Mouse (Mus musculus) testis, adult 2 months (tissue): ENCODE measurements around the gene Mgat5. TPM values are rescaled to one million over a fixed set of nuclear protein-coding genes. Genes with fewer than 3 reads are reported as not detected.
A peak's percentile ranks its signal among the peaks of the same experiment; 100 is the strongest.

ENCODE experiments used
- H3K27ac ChIP-seq: fragments of 200-500 bp; 2 replicates; pipeline ENCODE4 v1.5.1; 2012; ENCODE audit warnings: low read depth, low read length; ENCODE audit not compliant: control insufficient read depth, insufficient read depth
- H3K27me3 ChIP-seq: fragments of 200-500 bp; 2 replicates; pipeline ENCODE4 v1.6.1; 2012; ENCODE audit warnings: mild to moderate bottlenecking, low read length, moderate library complexity; ENCODE audit not compliant: control insufficient read depth, insufficient read depth
- H3K36me3 ChIP-seq: fragments of 200-500 bp; 2 replicates; pipeline ENCODE4 v1.6.1; 2012; ENCODE audit warnings: mild to moderate bottlenecking, low read length; ENCODE audit not compliant: control insufficient read depth, insufficient read depth
- H3K4me1 ChIP-seq: fragments of 200-500 bp; 2 replicates; pipeline ENCODE4 v1.6.1; 2012; ENCODE audit warnings: low read length; ENCODE audit not compliant: control insufficient read depth, insufficient read depth
- H3K4me3 ChIP-seq: fragments of 200-500 bp; 2 replicates; pipeline ENCODE4 v1.5.1; 2012; ENCODE audit warnings: low read depth, mild to moderate bottlenecking, low read length, moderate library complexity, mixed read lengths; ENCODE audit not compliant: control insufficient read depth
- CTCF ChIP-seq: fragments of 200-500 bp; IDR thresholded peaks from 2 replicates; pipeline ENCODE4 v1.5.1; 2012; ENCODE audit warnings: low read depth, mild to moderate bottlenecking, inconsistent platforms, low read length, moderate library complexity; ENCODE audit not compliant: control insufficient read depth, insufficient read depth, insufficient replicate concordance
- POLR2A ChIP-seq: fragments of 200-500 bp; IDR thresholded peaks from 2 replicates; pipeline ENCODE4 v1.6.1; 2012; ENCODE audit warnings: low read depth, mild to moderate bottlenecking, inconsistent platforms, low read length, moderate library complexity; ENCODE audit not compliant: control insufficient read depth
- polyA plus RNA-seq: library from polyadenylated mRNA; depleted of rRNA; stranded (reverse); fragments of >200 nt; gene quantifications from 2 replicates; pipeline ENCODE4 v1.2.3, GENCODE M21; 2012

Gene Mgat5
- polyA plus RNA-seq, 1 experiment, result 16.2 TPM

DNA sequence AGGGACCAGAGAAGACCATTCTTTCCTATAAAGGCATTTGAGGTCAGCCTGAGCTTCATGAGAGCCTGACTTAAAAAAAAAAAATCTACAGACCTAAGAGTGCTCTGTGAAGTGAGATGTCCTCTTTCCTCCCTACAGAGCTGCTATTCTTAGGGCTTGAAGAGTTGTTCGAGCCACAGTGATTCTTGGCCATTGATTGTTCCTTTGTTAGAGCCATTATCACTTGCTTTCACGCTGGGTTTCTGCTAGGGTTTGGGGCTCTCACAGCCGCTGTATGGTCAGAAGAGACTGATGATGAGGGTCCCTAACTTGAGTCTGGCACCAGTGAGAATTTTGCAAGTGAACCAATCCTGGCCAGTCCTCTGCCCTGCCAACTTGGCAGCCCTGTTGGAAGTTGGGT lies 199.8 kb downstream of the Mgat5 start:
- Histone ChIP-seq H3K36me3 (no peaks in the 10 kb centered on the region), H3K27me3 (no peaks in the 10 kb centered on the region), H3K4me3 (no peak overlapping the region), H3K27ac (no peak overlapping the region), H3K4me1 (no peaks in the 10 kb centered on the region)
- no peak for TF ChIP-seq CTCF
- no peak for TF ChIP-seq POLR2A

DNA sequence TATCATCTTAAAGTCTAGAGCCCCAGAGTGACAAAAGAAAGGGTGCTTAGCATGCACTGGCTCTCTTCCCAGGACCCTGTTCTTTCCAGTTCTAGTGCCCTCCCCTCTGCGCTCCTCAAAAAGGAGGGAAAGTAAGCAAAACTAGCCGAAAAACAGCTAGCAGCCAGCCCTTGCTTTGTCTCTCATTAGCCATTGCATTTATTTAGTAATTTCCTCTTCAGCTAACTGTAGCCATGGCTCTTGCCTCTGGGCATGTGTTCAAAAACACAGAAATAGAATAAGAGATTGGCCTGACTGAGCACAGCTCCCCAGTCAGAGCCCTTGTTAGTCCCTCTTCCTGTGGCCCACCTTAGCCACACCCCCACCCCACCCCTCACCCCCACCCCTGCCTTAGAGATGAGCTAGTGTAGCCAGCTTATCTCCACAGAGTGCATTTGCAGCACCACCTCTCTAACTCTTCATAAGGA lies 204.2 kb downstream of the Mgat5 start:
- Histone ChIP-seq H3K36me3 (peaks cover 2% of the 10 kb centered on the region; the same call in 1 of the 2 replicates), H3K4me3 (no peak overlapping the region), H3K27me3 (no peaks in the 10 kb centered on the region), H3K27ac (no peak overlapping the region), H3K4me1 (no peaks in the 10 kb centered on the region)
- TF ChIP-seq CTCF (no peak), POLR2A (no peak)

DNA sequence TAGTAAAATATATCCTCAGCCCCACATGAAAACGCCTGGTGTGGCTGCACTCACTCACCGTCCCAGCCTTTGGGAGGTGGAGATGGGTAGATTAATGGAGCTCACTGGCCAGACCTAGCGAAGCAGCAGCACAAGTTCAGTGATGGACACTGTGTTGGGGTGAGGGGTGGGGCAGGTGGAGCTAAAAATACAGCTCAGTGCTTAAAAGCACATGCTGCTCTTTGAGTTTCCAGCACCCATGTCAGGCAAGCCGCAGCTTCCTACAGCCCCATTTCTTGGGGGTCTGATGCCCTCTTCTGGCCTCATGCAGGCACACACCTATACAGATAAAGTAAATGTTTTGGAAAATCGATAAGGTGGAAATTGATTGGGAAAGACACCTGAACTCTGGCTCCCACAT lies 204.7 kb downstream of the Mgat5 start:
- Histone ChIP-seq H3K27me3 (no peaks in the 10 kb centered on the region), H3K4me3 (no peak overlapping the region), H3K27ac (peak overlapping the region; percentile 21; the same call in 1 of the 2 replicates), H3K36me3 (peaks cover 2% of the 10 kb centered on the region; the same call in 1 of the 2 replicates), H3K4me1 (no peaks in the 10 kb centered on the region)
- TF ChIP-seq POLR2A (no peak), CTCF (peak; percentile 23; the same call in 1 of the 2 replicates)

DNA sequence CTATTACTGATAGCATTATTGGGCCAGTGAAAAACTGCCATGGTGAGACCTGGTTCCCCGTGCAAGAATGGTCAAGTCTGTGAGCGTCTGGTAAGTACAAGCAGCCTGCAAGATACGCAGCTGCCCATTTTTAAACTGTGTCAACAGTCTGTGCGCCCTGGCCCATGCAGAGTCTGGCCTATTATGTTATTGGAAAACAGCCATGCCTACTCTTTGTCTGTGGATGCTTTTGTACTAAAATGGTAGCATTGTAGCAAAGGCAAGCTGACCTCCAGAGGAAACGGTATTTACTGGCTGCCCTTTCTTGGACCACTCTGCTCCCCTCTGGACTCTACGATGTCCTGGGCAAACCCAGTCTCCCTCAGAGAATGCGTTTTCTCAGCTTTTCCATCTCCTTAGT lies 209.7 kb downstream of the Mgat5 start:
- TF ChIP-seq POLR2A, result no peak
- TF ChIP-seq CTCF, result no peak
- Histone ChIP-seq H3K27me3 (no peaks in the 10 kb centered on the region), H3K4me1 (no peaks in the 10 kb centered on the region), H3K36me3 (peaks cover 4% of the 10 kb centered on the region; the same call in 1 of the 2 replicates), H3K27ac (no peak overlapping the region), H3K4me3 (no peak overlapping the region)

DNA sequence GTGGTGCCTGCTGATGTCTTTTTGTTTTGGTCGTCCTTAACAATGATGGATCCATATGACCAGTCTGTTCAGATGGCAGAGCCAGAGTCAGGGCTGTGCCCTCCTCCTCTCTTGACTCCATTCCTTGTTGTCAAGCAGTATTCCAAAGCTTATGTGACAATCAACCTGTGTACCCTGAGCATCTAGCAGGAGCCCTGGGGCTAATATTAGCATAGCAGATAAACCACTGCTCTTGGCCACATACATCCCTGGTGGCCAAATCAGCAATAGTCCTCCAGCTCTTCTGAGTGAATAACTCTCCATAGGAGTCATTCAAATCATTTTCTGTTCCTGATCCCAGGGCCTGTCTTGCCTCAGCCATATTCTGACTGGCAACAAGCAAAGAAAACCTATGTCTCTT lies 211.1 kb downstream of the Mgat5 start:
- no peaks in the 10 kb centered on the region for H3K27me3 ChIP-seq
- H3K27ac ChIP-seq, result no peak overlapping the region
- no peaks in the 10 kb centered on the region for H3K4me1 ChIP-seq
- H3K36me3 ChIP-seq, result peaks cover 4% of the 10 kb centered on the region; the same call in 1 of the 2 replicates
- no peak overlapping the region for H3K4me3 ChIP-seq
- TF ChIP-seq CTCF, result no peak
- no peak for TF ChIP-seq POLR2A

DNA sequence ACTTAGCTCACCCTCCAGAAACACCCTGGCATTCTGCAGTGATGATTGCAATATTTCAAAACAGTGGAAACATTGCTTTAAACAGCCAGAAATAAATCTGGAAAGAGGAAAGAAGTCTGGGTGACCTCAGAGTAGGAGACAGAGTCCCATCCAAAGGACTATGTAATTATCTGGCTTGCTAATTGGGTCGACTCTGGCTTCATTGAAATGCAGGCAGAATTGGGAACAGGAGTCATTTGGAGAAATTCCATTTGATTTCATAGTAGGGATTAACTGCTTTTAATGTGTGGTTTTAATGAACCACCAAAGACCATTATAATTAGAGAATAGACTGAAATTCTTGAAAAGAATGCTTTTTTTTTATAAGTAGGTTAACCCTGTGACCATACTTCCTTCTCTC lies 212.2 kb downstream of the Mgat5 start:
- no peak for TF ChIP-seq POLR2A
- no peak for TF ChIP-seq CTCF
- Histone ChIP-seq H3K27ac (no peak overlapping the region), H3K4me3 (no peak overlapping the region), H3K36me3 (peaks cover 4% of the 10 kb centered on the region; the same call in 1 of the 2 replicates), H3K4me1 (no peaks in the 10 kb centered on the region), H3K27me3 (no peaks in the 10 kb centered on the region)

DNA sequence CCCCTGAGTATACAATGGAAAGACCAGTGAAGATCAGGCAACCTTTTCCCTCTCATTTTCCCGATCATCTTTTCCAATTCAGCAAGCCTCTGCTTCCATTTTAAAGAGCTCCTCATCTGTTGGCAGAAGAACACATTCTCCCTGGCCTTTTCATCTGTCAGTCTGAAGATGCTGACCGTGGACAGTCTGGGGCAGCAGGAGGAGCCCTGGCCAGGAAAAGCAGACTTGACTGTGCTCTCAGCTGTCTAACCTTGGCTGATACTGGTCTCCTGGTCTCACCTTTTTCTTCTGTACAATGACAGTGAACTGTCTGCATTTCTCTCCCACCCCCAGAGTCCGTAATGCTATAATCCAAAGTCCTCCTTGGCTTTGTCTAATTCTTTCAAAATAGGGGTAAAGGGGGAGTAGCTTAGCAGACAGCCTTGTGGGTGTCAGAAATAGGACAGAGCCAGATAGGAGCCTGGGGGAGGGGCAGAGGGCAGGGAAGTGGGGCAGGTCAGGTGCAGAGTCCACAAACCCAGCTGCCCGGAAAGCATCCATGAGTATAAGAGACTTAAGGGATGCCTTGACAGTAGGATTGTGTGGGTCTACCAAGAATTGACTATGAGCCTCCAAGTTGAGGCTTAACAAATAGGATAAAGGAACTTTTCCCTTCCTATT lies 214.2 kb downstream of the Mgat5 start:
- Histone ChIP-seq H3K4me1 (no peaks in the 10 kb centered on the region), H3K4me3 (no peak overlapping the region), H3K27me3 (no peaks in the 10 kb centered on the region), H3K27ac (no peak overlapping the region), H3K36me3 (peaks cover 2% of the 10 kb centered on the region; the same call in 1 of the 2 replicates)
- no peak for TF ChIP-seq POLR2A
